Mouse (Mus musculus) myocyte (in vitro differentiated cells): ENCODE data around the gene Ube2e1.

Source experiments
- CEBPB ChIP-seq: IDR thresholded peaks from 2 replicates; pipeline ENCODE4 v1.6.1; 2011; ENCODE audit warnings: mild to moderate bottlenecking, moderate library complexity; ENCODE audit not compliant: poor library complexity, insufficient read depth, severe bottlenecking
- E2F4 ChIP-seq: IDR thresholded peaks from one replicate; pipeline ENCODE4 v1.6.1; 2011; ENCODE audit warnings: mild to moderate bottlenecking, control low read depth, moderate library complexity; ENCODE audit not compliant: insufficient read depth
- MYOD1 ChIP-seq, 3 experiments: IDR thresholded peaks; one replicate each; pipeline ENCODE4 v1.6.1; 2011; ENCODE audit warnings: control low read depth in 2 of 3, low read depth in 2 of 3, mild to moderate bottlenecking in 2 of 3, moderate library complexity in 1 of 3; ENCODE audit not compliant: insufficient read length in 2 of 3, control insufficient read depth in 1 of 3
- POLR2A ChIP-seq: IDR thresholded peaks from one replicate; pipeline ENCODE4 v1.6.1; 2011; ENCODE audit warnings: low read depth, mild to moderate bottlenecking, control low read depth, moderate library complexity; ENCODE audit not compliant: insufficient read length

DNA sequence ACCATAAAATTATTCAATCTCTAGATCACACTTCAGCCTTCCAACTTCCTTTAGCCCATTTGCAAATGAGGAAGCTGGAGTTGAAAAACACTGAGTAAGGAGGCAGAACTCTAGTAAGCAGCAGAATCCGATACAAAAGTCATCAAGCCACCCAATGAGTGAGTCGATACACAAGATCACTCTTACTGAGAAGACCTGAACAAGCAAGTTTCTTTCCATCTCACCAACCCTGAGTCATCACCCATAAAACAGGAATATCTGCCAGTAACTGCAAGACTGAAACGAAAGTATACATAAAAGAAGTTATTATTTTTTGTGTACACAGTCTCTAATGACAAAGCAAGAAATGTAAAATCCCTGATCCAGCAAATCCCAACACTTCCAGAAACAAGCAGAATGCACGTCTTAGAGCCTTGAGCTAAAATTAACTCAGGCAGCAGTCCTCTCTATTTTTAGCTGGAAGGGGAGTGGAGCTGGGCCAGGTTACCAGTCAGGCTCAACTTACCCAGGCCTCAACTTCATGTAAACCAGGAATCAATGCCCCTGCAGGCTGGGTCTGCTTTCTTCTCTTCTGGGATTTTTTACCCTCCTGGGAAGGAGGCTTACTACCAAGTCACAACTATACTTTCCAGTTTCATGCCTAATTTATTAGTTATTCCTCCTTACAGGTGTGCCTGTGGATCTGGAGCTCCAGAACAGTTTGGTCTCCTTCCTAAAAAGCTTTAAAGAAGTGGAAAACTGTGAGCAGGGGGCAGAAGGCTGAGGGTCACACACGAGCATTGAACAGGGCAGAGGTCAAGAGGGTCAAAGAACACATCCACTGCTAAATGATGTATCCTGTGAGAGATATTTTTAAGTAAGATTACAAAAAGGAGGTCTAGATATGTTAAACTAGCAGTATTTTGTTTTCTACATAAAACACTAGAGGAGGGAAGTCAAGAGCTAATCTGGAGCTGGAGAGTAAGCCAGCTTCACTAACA, 97.4 kb downstream of the Ube2e1 start:
- TF ChIP-seq POLR2A: no peak
- TF ChIP-seq E2F4: no peak
- no peak for TF ChIP-seq CEBPB
- no peak for TF ChIP-seq MYOD1 (IDR thresholded peaks at IDR 0.05; ENCODE audit: control insufficient read depth in 1 of 3, insufficient read length in 2 of 3, low read depth in 2 of 3)
